Mouse (Mus musculus) liver, embryonic 15.5 days (tissue): ENCODE data around the gene Gm13279. TPM values are rescaled to one million over a fixed set of nuclear protein-coding genes. Genes with fewer than 3 reads are reported as not detected.
"Not testable (repeated sequence)": the region's sequence is repeated elsewhere in the genome, so short reads cannot be mapped to it uniquely, and the experiment has no call there.

ENCODE experiments used
- ATAC-seq: fragments of 200-750 bp; cut with Nextera tagmentation; 2 replicates; pipeline ENCODE4 v1.8.0; 2017; ENCODE audit warnings: moderate number of reproducible peaks, mild to moderate bottlenecking, moderate library complexity; ENCODE audit not compliant: insufficient read depth
- H3K27ac ChIP-seq: fragments of 300-500 bp; sonication (generic); replicated peaks from 2 replicates; pipeline ENCODE4 v1.5.1; 2015; ENCODE audit warnings: mild to moderate bottlenecking, inconsistent platforms
- H3K27me3 ChIP-seq: fragments of 300-500 bp; sonication (generic); 2 replicates; pipeline ENCODE4 v1.6.1; 2015; ENCODE audit warnings: mild to moderate bottlenecking, inconsistent platforms
- H3K36me3 ChIP-seq: fragments of 300-500 bp; sonication (generic); replicated peaks from 2 replicates; pipeline ENCODE4 v1.6.1; 2015; ENCODE audit warnings: moderate library complexity, mild to moderate bottlenecking, inconsistent platforms
- H3K4me1 ChIP-seq: fragments of 300-500 bp; sonication (generic); replicated peaks from 2 replicates; pipeline ENCODE4 v1.6.1; 2015; ENCODE audit warnings: inconsistent platforms
- H3K4me2 ChIP-seq: fragments of 300-500 bp; sonication (generic); 2 replicates; pipeline ENCODE4 v1.6.1; 2015; ENCODE audit warnings: moderate library complexity, mild to moderate bottlenecking, inconsistent platforms
- H3K4me3 ChIP-seq: fragments of 300-500 bp; sonication (generic); replicated peaks from 2 replicates; pipeline ENCODE4 v1.5.1; 2015; ENCODE audit warnings: mild to moderate bottlenecking, inconsistent platforms
- H3K9ac ChIP-seq: fragments of 300-500 bp; sonication (generic); 2 replicates; pipeline ENCODE4 v1.6.1; 2015; ENCODE audit warnings: moderate library complexity, mild to moderate bottlenecking, inconsistent platforms
- H3K9me3 ChIP-seq: fragments of 300-500 bp; sonication (generic); replicated peaks from 2 replicates; pipeline ENCODE4 v1.6.1; 2016; ENCODE audit warnings: inconsistent platforms
- WGBS: fragments of 180-500 bp; shearing (Covaris S2); methylation state at CpG from one replicate; pipeline ENCODE4 v1.1.7; 2015; ENCODE audit warnings: mixed read lengths; ENCODE audit not compliant: insufficient replicate concordance; 5-methylcytosine and 5-hydroxymethylcytosine counted together
- polyA plus RNA-seq: library from polyadenylated mRNA; unstranded; fragments of >200 nt; fragmentation: Nextera tagmentation; extraction: Ambion mirVana; gene quantifications from 2 replicates; pipeline ENCODE4 v1.2.1, GENCODE M21; 2015

Gm13279 gene
- polyA plus RNA-seq, 1 experiment from 2014 or later: not detected

- H3K9ac ChIP-seq, H3K27ac ChIP-seq, H3K4me3 ChIP-seq, H3K9me3 ChIP-seq, H3K4me2 ChIP-seq, H3K36me3 ChIP-seq, ATAC-seq, H3K4me1 ChIP-seq, H3K27me3 ChIP-seq: not testable (repeated sequence)
- WGBS: no CpG with 5 or more reads among the region's 32 CpGs
These were observed 23.7 kb upstream of the Gm13279 start, which contains the start of gene Gm13290 for GRCm38 (mm10) chr4:88773534-88773933. TSS of gene Gm13290 (plus strand) at chr4:88773834.

- H3K4me1 ChIP-seq, ATAC-seq, H3K4me3 ChIP-seq, H3K27me3 ChIP-seq, H3K9me3 ChIP-seq, H3K4me2 ChIP-seq, H3K9ac ChIP-seq, H3K36me3 ChIP-seq, H3K27ac ChIP-seq: not testable (repeated sequence)
- no CpG with 5 or more reads among the region's 29 CpGs for WGBS
These were observed 20.6 kb upstream of the Gm13279 start, which contains the start of gene Gm13289 for GRCm38 (mm10) chr4:88776622-88777021. TSS of gene Gm13289 (plus strand) at chr4:88776922.

- not testable (repeated sequence) for H3K4me3 ChIP-seq, H3K4me2 ChIP-seq, H3K9me3 ChIP-seq, H3K36me3 ChIP-seq, H3K9ac ChIP-seq, H3K4me1 ChIP-seq, ATAC-seq, H3K27me3 ChIP-seq, H3K27ac ChIP-seq
- no CpG with 5 or more reads among the region's 29 CpGs for WGBS
These were observed 17.6 kb upstream of the Gm13279 start, which contains the start of gene Gm13272 for GRCm38 (mm10) chr4:88779550-88779949. TSS of gene Gm13272 (plus strand) at chr4:88779850.

- WGBS: 49% methylated on average over 16 of the region's 18 CpGs
- not testable (repeated sequence) for ATAC-seq, H3K4me1 ChIP-seq, H3K9ac ChIP-seq, H3K27ac ChIP-seq, H3K27me3 ChIP-seq, H3K4me2 ChIP-seq, H3K36me3 ChIP-seq, H3K9me3 ChIP-seq, H3K4me3 ChIP-seq
These were observed 16.9 kb upstream of the Gm13279 start for GRCm38 (mm10) chr4:88780320-88780719.

GRCm38 (mm10) chr4:88781831-88782230 lies 15.4 kb upstream of the Gm13279 start, which contains the start of gene Ifnz:
TSS of gene Ifnz (plus strand) at chr4:88782131.
- not testable (repeated sequence) for H3K9me3 ChIP-seq, H3K36me3 ChIP-seq, H3K27me3 ChIP-seq, H3K27ac ChIP-seq, ATAC-seq, H3K9ac ChIP-seq, H3K4me1 ChIP-seq
- Histone ChIP-seq H3K4me2 (peak within 1 kb of the TSS; percentile 54), H3K4me3 (peak within 1 kb of the TSS; percentile 24; the same call in 1 of the 2 replicates)
- 4% methylated on average over 4 of the region's 7 CpGs for WGBS

GRCm38 (mm10) chr4:88782335-88782734 lies 14.9 kb upstream of the Gm13279 start:
- not testable (repeated sequence) for ATAC-seq, H3K9me3 ChIP-seq, H3K27me3 ChIP-seq, H3K27ac ChIP-seq, H3K9ac ChIP-seq, H3K36me3 ChIP-seq, H3K4me1 ChIP-seq
- peak overlapping the region; percentile 24; the same call in 1 of the 2 replicates for H3K4me3 ChIP-seq
- peak overlapping the region; percentile 54 for H3K4me2 ChIP-seq
- 0% methylated on average over 13 of the region's 31 CpGs for WGBS

- H3K9me3 ChIP-seq, H3K4me1 ChIP-seq, H3K27me3 ChIP-seq, H3K36me3 ChIP-seq, H3K4me3 ChIP-seq, H3K4me2 ChIP-seq, H3K9ac ChIP-seq, ATAC-seq, H3K27ac ChIP-seq: not testable (repeated sequence)
- WGBS: no CpG with 5 or more reads among the region's 27 CpGs
These were observed 11.8 kb upstream of the Gm13279 start, which contains the start of gene Gm13276 for GRCm38 (mm10) chr4:88785409-88785808. TSS of gene Gm13276 (plus strand) at chr4:88785709.

- H3K27ac ChIP-seq, H3K4me2 ChIP-seq, H3K9me3 ChIP-seq, H3K4me3 ChIP-seq, H3K36me3 ChIP-seq, H3K27me3 ChIP-seq, ATAC-seq, H3K9ac ChIP-seq, H3K4me1 ChIP-seq: not testable (repeated sequence)
- WGBS: 0% methylated on average over 4 of the region's 28 CpGs
These were observed 8.8 kb upstream of the Gm13279 start, which contains the start of gene Gm13277 for GRCm38 (mm10) chr4:88788402-88788801. TSS of gene Gm13277 (plus strand) at chr4:88788632.

- H3K27ac ChIP-seq, H3K9me3 ChIP-seq, H3K36me3 ChIP-seq, H3K4me1 ChIP-seq, H3K9ac ChIP-seq, ATAC-seq, H3K4me2 ChIP-seq, H3K4me3 ChIP-seq, H3K27me3 ChIP-seq: not testable (repeated sequence)
- no CpG with 5 or more reads among the region's 28 CpGs for WGBS
These were observed 5.9 kb upstream of the Gm13279 start, which contains the start of gene Gm13278 for GRCm38 (mm10) chr4:88791250-88791649. TSS of gene Gm13278 (plus strand) at chr4:88791550.

GRCm38 (mm10) chr4:88793936-88794675 lies 3.1 kb upstream of the Gm13279 start, which contains the start of gene Gm13275:
TSS of gene Gm13275 (plus strand) at chr4:88794487.
- ATAC-seq, H3K36me3 ChIP-seq, H3K9me3 ChIP-seq, H3K27me3 ChIP-seq, H3K4me2 ChIP-seq, H3K27ac ChIP-seq, H3K4me1 ChIP-seq, H3K4me3 ChIP-seq, H3K9ac ChIP-seq: not testable (repeated sequence)
- WGBS: 0% methylated on average over 18 of the region's 52 CpGs

GRCm38 (mm10) chr4:88799365-88799764 lies 2.2 kb downstream of the Gm13279 start, which contains the start of gene Gm13285:
TSS of gene Gm13285 (plus strand) at chr4:88799665.
- WGBS: 2% methylated on average over 6 of the region's 7 CpGs
- H3K4me2 ChIP-seq, H3K9me3 ChIP-seq, H3K36me3 ChIP-seq, H3K4me1 ChIP-seq, H3K4me3 ChIP-seq, H3K9ac ChIP-seq, H3K27ac ChIP-seq, ATAC-seq, H3K27me3 ChIP-seq: not testable (repeated sequence)
